Mouse (Mus musculus) layer of hippocampus, postnatal 10 days (tissue): ENCODE measurements around the gene Olfr266. TPM values are rescaled to one million over a fixed set of nuclear protein-coding genes. Genes with fewer than 3 reads are reported as not detected.

Source experiments
- DNase-seq, 2 experiments: peaks; one replicate each; pipeline ENCODE4 v3.0.0; 2021; ENCODE audit warnings: low spot score in 2 of 2
- long read RNA-seq: library from polyadenylated mRNA; stranded (forward); transcript quantifications from one replicate; pipeline ENCODE4 v2.0.0, GENCODE M21; 2023
- total RNA-seq, 2 experiments: library from RNA; stranded (reverse); gene quantifications; 2 replicates each; pipeline ENCODE4 v1.2.3; 2021

The Olfr266 gene
- total RNA-seq: not detected
- long read RNA-seq: 0 reads

GRCm38 (mm10) chr3:106826187-106826586, at the start of gene Olfr266:
Olfr266 (minus strand) TSS chr3:106826287.
- DNase-seq: no peak

GRCm38 (mm10) chr3:106875626-106876025, 49.5 kb upstream of the Olfr266 start:
- DNase-seq: no peak

GRCm38 (mm10) chr3:106872893-106873292, 46.8 kb upstream of the Olfr266 start:
- no peak for DNase-seq

GRCm38 (mm10) chr3:106832107-106832506, 6.0 kb upstream of the Olfr266 start:
- no peak for DNase-seq

- DNase-seq: no peak
Measured at GRCm38 (mm10) chr3:106817676-106818075, 8.4 kb downstream of the Olfr266 start.

GRCm38 (mm10) chr3:106808972-106809695, 17.0 kb downstream of the Olfr266 start:
- no peak for DNase-seq

DNA sequence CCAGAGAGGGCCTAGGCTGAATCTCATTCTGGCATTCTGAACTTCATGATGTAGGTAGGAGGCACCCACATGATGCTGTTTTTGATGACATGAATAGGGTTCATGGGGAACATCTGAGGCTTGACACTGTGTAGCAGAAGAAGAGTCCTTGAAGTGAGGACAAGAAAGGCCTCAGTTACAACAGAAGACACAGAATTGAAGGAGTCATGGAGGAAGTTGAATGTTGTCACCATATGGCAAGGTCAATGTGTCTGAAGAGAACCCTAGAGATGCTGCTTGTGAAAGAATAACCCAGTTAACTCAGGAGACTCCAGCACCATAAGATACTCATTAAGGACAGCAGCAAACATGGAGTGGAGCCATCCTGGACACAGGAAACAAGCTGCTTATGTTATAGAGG, 28.0 kb downstream of the Olfr266 start:
- DNase-seq: no peak

DNA sequence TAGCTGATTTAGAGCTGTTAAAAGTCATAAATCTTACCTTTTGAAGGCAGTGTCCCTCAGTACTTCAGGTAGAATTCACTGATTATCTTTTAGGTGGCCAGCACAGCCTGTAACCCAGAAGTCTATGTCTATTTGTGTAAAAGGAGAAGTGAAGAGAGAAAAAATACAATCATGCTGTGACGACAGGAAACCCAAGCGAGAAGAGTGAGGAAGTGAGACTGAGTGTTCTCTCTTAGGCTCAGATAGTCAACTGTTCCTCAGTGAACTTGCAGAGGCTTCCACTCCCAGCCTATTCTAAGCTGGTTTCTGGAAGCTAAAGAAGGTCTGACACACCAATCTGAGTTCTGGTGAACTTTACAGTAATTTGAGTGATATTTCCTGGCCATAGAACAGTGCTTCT, 36.2 kb downstream of the Olfr266 start, which contains the start of gene Cd53:
Gene Cd53 (minus strand): TSS at position 220 of the 400 bp plus-strand sequence.
- no peak for DNase-seq

DNA sequence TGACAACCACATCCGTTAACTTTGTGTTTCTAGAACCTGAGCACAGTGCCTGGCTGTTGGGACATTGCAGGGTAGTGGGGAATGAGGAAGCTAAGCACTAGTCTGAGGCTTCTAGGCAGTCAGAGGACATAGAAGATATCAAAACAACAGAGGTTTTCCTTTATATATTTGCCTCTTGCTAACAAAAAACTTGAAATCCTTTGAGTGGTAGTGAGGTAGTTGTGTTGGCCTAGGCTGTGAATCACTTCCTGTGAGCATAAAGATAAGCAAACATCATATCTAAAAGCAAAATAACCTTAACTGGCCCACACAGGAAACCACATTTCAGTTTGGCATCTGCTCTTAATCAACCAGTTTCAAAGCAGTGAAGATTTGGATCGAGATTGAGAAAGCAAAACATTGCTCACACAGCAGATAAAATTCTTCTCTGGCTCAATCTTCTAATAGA, 37.6 kb downstream of the Olfr266 start:
- DNase-seq: no peak

DNA sequence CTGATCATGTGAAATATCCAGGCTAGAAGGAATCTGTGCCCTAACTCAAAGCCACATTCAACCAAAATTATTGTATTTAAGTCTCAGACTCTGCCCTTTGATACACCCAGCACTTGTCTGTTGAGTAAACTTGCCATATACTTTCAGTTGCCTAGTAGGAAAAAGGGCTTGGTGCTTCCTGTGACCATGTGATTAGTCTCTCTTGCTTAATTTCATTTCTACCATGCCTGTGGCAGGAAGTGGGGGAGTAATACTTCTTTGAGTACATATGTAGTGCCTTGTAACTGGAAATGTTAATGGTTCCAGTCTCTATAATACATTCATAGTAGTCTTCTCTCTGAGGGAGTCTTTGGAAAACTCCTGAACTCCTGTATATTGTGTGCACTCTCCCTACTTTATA, 38.1 kb downstream of the Olfr266 start:
- DNase-seq: no peak

DNA sequence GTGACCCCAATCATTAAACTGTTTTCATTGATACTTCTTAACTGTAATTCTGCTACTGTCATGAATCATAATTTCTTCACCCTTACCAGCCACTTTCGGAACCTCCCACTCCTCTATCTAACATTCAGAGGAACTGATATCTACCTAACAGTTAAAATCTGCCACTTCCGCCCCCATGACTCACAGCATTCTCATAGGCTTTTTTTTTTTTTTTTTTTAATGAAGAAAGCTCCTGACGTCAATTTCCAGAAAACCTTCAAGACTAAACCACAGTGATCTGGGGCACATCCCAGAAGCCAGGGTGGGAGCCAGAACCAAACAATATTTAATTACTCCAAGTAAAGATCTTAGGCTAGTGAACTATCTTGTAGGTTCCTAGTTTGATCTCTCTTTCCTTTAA, 41.0 kb downstream of the Olfr266 start:
- no peak for DNase-seq

GRCm38 (mm10) chr3:106771834-106772233, 54.3 kb downstream of the Olfr266 start:
- no peak for DNase-seq

Other genes starting within 250 kb of the Olfr266 start
- gene Lrif1, start 141.3 kb downstream of the Olfr266 start, total RNA-seq: 10 to 100 TPM; 20.5 to 21.3 TPM
- gene Cd53, start 36.1 kb downstream of the Olfr266 start, total RNA-seq: 1 to 10 TPM; 7.5 to 8.3 TPM
- gene Kcna3, start 209.9 kb upstream of the Olfr266 start, total RNA-seq: 10 to 100 TPM; 18.6 to 22.6 TPM